Mouse (Mus musculus): ENCODE measurements around the gene Mdm1.

The Mdm1 gene

GRCm38 (mm10) chr10:118141018-118141883, at the start of gene Mdm1:
Gene Mdm1 (plus strand): TSS chr10:118141811.
- peak; percentile 99 for DNase-seq (ENCODE audit: low spot score in 2 of 2)

- no peak for DNase-seq (ENCODE audit: low spot score in 2 of 2)
These were observed 48.9 kb upstream of the Mdm1 start for GRCm38 (mm10) chr10:118092745-118093144.

- no peak for DNase-seq (ENCODE audit: low spot score in 2 of 2)
These were observed 47.9 kb upstream of the Mdm1 start for GRCm38 (mm10) chr10:118093728-118094127.

GRCm38 (mm10) chr10:118094853-118095252, 46.8 kb upstream of the Mdm1 start:
- no peak for DNase-seq (ENCODE audit: low spot score in 2 of 2)

- peak in 1 of 2 experiments; percentile 49 for DNase-seq (ENCODE audit: low spot score in 2 of 2)
These were observed 45.4 kb upstream of the Mdm1 start for GRCm38 (mm10) chr10:118096223-118096622.

GRCm38 (mm10) chr10:118097898-118098297, 43.7 kb upstream of the Mdm1 start:
- peak in 1 of 2 experiments; percentile 44 for DNase-seq (ENCODE audit: low spot score in 2 of 2)

- DNase-seq (ENCODE audit: low spot score in 2 of 2) = peak; percentile 54 to 60
These were observed 41.0 kb upstream of the Mdm1 start for GRCm38 (mm10) chr10:118100570-118100969.

GRCm38 (mm10) chr10:118101056-118101455, 40.6 kb upstream of the Mdm1 start:
- DNase-seq (ENCODE audit: low spot score in 2 of 2) = no peak

GRCm38 (mm10) chr10:118103020-118103666, 38.5 kb upstream of the Mdm1 start:
- DNase-seq (ENCODE audit: low spot score in 2 of 2) = peak; percentile 88 to 94

GRCm38 (mm10) chr10:118103906-118104305, 37.7 kb upstream of the Mdm1 start:
- no peak for DNase-seq (ENCODE audit: low spot score in 2 of 2)

GRCm38 (mm10) chr10:118107031-118107430, 34.6 kb upstream of the Mdm1 start:
- DNase-seq (ENCODE audit: low spot score in 2 of 2) = no peak

- peak; percentile 39 to 53 for DNase-seq (ENCODE audit: low spot score in 2 of 2)
These were observed 31.3 kb upstream of the Mdm1 start for GRCm38 (mm10) chr10:118110006-118110920.

- DNase-seq (ENCODE audit: low spot score in 2 of 2) = no peak
These were observed 30.7 kb upstream of the Mdm1 start for GRCm38 (mm10) chr10:118110921-118111301.

GRCm38 (mm10) chr10:118111621-118112020, 30.0 kb upstream of the Mdm1 start:
- DNase-seq (ENCODE audit: low spot score in 2 of 2) = no peak

GRCm38 (mm10) chr10:118112294-118112893, 29.2 kb upstream of the Mdm1 start:
- no peak for DNase-seq (ENCODE audit: low spot score in 2 of 2)

- DNase-seq (ENCODE audit: low spot score in 2 of 2) = no peak
These were observed 28.3 kb upstream of the Mdm1 start for GRCm38 (mm10) chr10:118113256-118113682.

- no peak for DNase-seq (ENCODE audit: low spot score in 2 of 2)
These were observed 27.3 kb upstream of the Mdm1 start for GRCm38 (mm10) chr10:118114271-118114670.

GRCm38 (mm10) chr10:118116456-118116855, 25.2 kb upstream of the Mdm1 start:
- DNase-seq (ENCODE audit: low spot score in 2 of 2) = no peak

GRCm38 (mm10) chr10:118121047-118121936, 20.3 kb upstream of the Mdm1 start:
- DNase-seq (ENCODE audit: low spot score in 2 of 2) = no peak

GRCm38 (mm10) chr10:118121937-118122285, 19.7 kb upstream of the Mdm1 start:
- DNase-seq (ENCODE audit: low spot score in 2 of 2) = peak in 1 of 2 experiments; percentile 43
